27 mouse cellular contexts compared by ENCODE assay signal in genomic region chr11:9060484-9060883, GRCm38 (mm10). TPM values are rescaled to one million over a fixed set of nuclear protein-coding genes. Genes with fewer than 3 reads are reported as not detected.
A peak's percentile ranks its signal among the peaks of the same experiment; 100 is the strongest.
DNase-seq lines count a peak whose midpoint lies in the region; ATAC-seq and TF ChIP-seq lines count a peak whose summit lies in the region.
"Had no signal": no experiment of that assay in that cellular context is flagged by ENCODE, and none has a peak within 500 bp of the region (broad histone marks: within the 10 kb centered on the region; RNA-seq: fewer than 3 reads in every experiment).

No protein-coding gene starts in this region.

- ATAC-seq in forebrain, embryonic 14.5 days, result no peak
- no peak for ATAC-seq in forebrain, embryonic 11.5 days (replicated peaks; ENCODE audit: low FRiP score)
- ATAC-seq in stomach, embryonic 15.5 days (ENCODE audit: insufficient read depth, low FRiP score, low read depth), result peak; percentile 63; the same call in 1 of the 2 replicates
- no peak for ATAC-seq in stomach, postnatal 0 days (ENCODE audit: low FRiP score, low TSS enrichment)
- peak; percentile 24 to 25 for ATAC-seq in hematopoietic stem cell, adult 5-6 weeks (replicated peaks in 1 of 2; ENCODE audit: insufficient read depth in 1 of 2, low FRiP score in 2 of 2, low TSS enrichment in 1 of 2, low read depth in 1 of 2, poor library complexity in 2 of 2, severe bottlenecking in 2 of 2)
- ATAC-seq: activated CD4-positive, CD25-positive, alpha-beta regulatory T cell, adult 4 months; CD4-positive, CD25-positive, alpha-beta regulatory T cell, adult 4 months; forebrain, embryonic 15.5 days; intestine, embryonic 16.5 days; Patski had no signal

- H3K36me3 ChIP-seq in forebrain, embryonic 14.5 days (ENCODE audit: control insufficient read depth, insufficient read depth, low read length), result no peaks in the 10 kb centered on the region
- H3K36me3 ChIP-seq in forebrain, embryonic 11.5 days (ENCODE audit: control insufficient read depth, insufficient read depth, low read length), result no peaks in the 10 kb centered on the region
- no peaks in the 10 kb centered on the region for H3K36me3 ChIP-seq in stomach, embryonic 15.5 days
- H3K36me3 ChIP-seq in stomach, postnatal 0 days (ENCODE audit: control insufficient read depth, insufficient read depth, low read length), result no peaks in the 10 kb centered on the region
- H3K36me3 ChIP-seq: embryonic facial prominence, embryonic 13.5 days; forebrain, embryonic 15.5 days; heart, embryonic 15.5 days; hindbrain, embryonic 10.5 days; hindbrain, embryonic 15.5 days had no signal

- no peaks in the 10 kb centered on the region for H3K4me1 ChIP-seq in forebrain, embryonic 14.5 days (ENCODE audit: control insufficient read depth, insufficient read depth, low read length)
- H3K4me1 ChIP-seq in forebrain, embryonic 11.5 days (replicated peaks; ENCODE audit: control insufficient read depth, insufficient read depth, low read length), result no peaks in the 10 kb centered on the region
- no peaks in the 10 kb centered on the region for H3K4me1 ChIP-seq in stomach, embryonic 15.5 days
- no peaks in the 10 kb centered on the region for H3K4me1 ChIP-seq in stomach, postnatal 0 days (replicated peaks; ENCODE audit: control insufficient read depth, insufficient read depth)
- H3K4me1 ChIP-seq: embryonic facial prominence, embryonic 13.5 days; forebrain, embryonic 15.5 days; heart, embryonic 15.5 days; hindbrain, embryonic 10.5 days; hindbrain, embryonic 15.5 days had no signal

- H3K9me3 ChIP-seq in forebrain, embryonic 14.5 days (replicated peaks; ENCODE audit: control insufficient read depth, low read length), result no peaks in the 10 kb centered on the region
- no peaks in the 10 kb centered on the region for H3K9me3 ChIP-seq in forebrain, embryonic 11.5 days (ENCODE audit: control insufficient read depth, low read length)
- no peaks in the 10 kb centered on the region for H3K9me3 ChIP-seq in stomach, embryonic 15.5 days
- no peaks in the 10 kb centered on the region for H3K9me3 ChIP-seq in stomach, postnatal 0 days (ENCODE audit: control insufficient read depth, low read length)
- H3K9me3 ChIP-seq: embryonic facial prominence, embryonic 13.5 days; forebrain, embryonic 15.5 days; heart, embryonic 15.5 days; hindbrain, embryonic 10.5 days; hindbrain, embryonic 15.5 days had no signal

- H3K4me2 ChIP-seq in forebrain, embryonic 14.5 days (ENCODE audit: low read length), result no peak overlapping the region
- no peak overlapping the region for H3K4me2 ChIP-seq in forebrain, embryonic 11.5 days (ENCODE audit: low read depth, low read length, severe bottlenecking)
- H3K4me2 ChIP-seq in stomach, embryonic 15.5 days, result no peak overlapping the region
- no peak overlapping the region for H3K4me2 ChIP-seq in stomach, postnatal 0 days (replicated peaks; ENCODE audit: low read depth)
- H3K4me2 ChIP-seq: embryonic facial prominence, embryonic 13.5 days; forebrain, embryonic 15.5 days; heart, embryonic 11.5 days; heart, embryonic 15.5 days; hindbrain, embryonic 15.5 days had no signal

- TF ChIP-seq EP300 in stomach, postnatal 0 days (optimal IDR thresholded peaks at IDR 0.05), result no peak

- DNase-seq in forebrain, embryonic 14.5 days (ENCODE audit: low spot score), result peak; percentile 3
- DNase-seq in forebrain, embryonic 11.5 days (ENCODE audit: low spot score), result no peak
- no peak for DNase-seq in stomach, postnatal 0 days (ENCODE audit: low spot score)
- DNase-seq in cerebellum, postnatal 10 days, result no peak
- no peak for DNase-seq in spleen, adult 18-20 months
- no peak for DNase-seq in left cerebral cortex, postnatal 10 days (ENCODE audit: extremely low spot score in 1 of 2, low spot score in 2 of 2)
- DNase-seq: adrenal gland, postnatal 14 days; B cell, adult 2 months; cerebellum, adult 2 months; cerebellum, postnatal 14 days; gastrocnemius, postnatal 10 days; heart, adult 18-20 months; heart, postnatal 14 days had no signal

- intact Hi-C loops in left cerebral cortex, postnatal 10 days (cut with DNase I), result no loop called here

- H3K27me3 ChIP-seq in forebrain, embryonic 14.5 days (replicated peaks; ENCODE audit: control insufficient read depth, insufficient read depth, low read length), result no peaks in the 10 kb centered on the region
- H3K27me3 ChIP-seq in forebrain, embryonic 11.5 days (ENCODE audit: control insufficient read depth, insufficient read depth, low read length), result no peaks in the 10 kb centered on the region
- no peaks in the 10 kb centered on the region for H3K27me3 ChIP-seq in stomach, embryonic 15.5 days (replicated peaks)
- no peaks in the 10 kb centered on the region for H3K27me3 ChIP-seq in stomach, postnatal 0 days (ENCODE audit: control insufficient read depth, insufficient read depth, low read length)
- H3K27me3 ChIP-seq: embryonic facial prominence, embryonic 13.5 days; forebrain, embryonic 15.5 days; heart, embryonic 15.5 days; hindbrain, embryonic 15.5 days; Patski had no signal

- TF ChIP-seq CTCF in stomach, postnatal 0 days (IDR thresholded peaks at IDR 0.05; ENCODE audit: low read depth), result no peak

- no peak overlapping the region for H3K4me3 ChIP-seq in forebrain, embryonic 14.5 days (ENCODE audit: low read depth, low read length)
- no peak overlapping the region for H3K4me3 ChIP-seq in forebrain, embryonic 11.5 days (ENCODE audit: low read depth, low read length)
- no peak overlapping the region for H3K4me3 ChIP-seq in stomach, embryonic 15.5 days (replicated peaks)
- no peak overlapping the region for H3K4me3 ChIP-seq in stomach, postnatal 0 days (ENCODE audit: low read depth, low read length)
- H3K4me3 ChIP-seq: embryonic facial prominence, embryonic 13.5 days; forebrain, embryonic 15.5 days; heart, embryonic 15.5 days; hindbrain, embryonic 10.5 days; hindbrain, embryonic 15.5 days had no signal

- no peak overlapping the region for H3K27ac ChIP-seq in forebrain, embryonic 14.5 days (ENCODE audit: low read depth, low read length)
- H3K27ac ChIP-seq in forebrain, embryonic 11.5 days (ENCODE audit: low read depth, low read length), result no peak overlapping the region
- no peak overlapping the region for H3K27ac ChIP-seq in stomach, embryonic 15.5 days
- no peak overlapping the region for H3K27ac ChIP-seq in stomach, postnatal 0 days (replicated peaks)
- H3K27ac ChIP-seq: embryonic facial prominence, embryonic 13.5 days; forebrain, embryonic 15.5 days; heart, embryonic 15.5 days; hindbrain, embryonic 10.5 days; hindbrain, embryonic 15.5 days had no signal

- no peak overlapping the region for H3K9ac ChIP-seq in forebrain, embryonic 14.5 days (ENCODE audit: low read length)
- H3K9ac ChIP-seq in forebrain, embryonic 11.5 days (ENCODE audit: low read length), result no peak overlapping the region
- no peak overlapping the region for H3K9ac ChIP-seq in stomach, embryonic 15.5 days
- H3K9ac ChIP-seq in stomach, postnatal 0 days (ENCODE audit: low read length), result no peak overlapping the region
- H3K9ac ChIP-seq: embryonic facial prominence, embryonic 13.5 days; forebrain, embryonic 15.5 days; heart, embryonic 15.5 days; hindbrain, embryonic 15.5 days had no signal

- WGBS in forebrain, embryonic 14.5 days, result 70% methylated on average over 5 of the region's 5 CpGs
- WGBS in forebrain, embryonic 11.5 days, result 70% methylated on average over 5 of the region's 5 CpGs
- WGBS in stomach, embryonic 15.5 days, result 42% methylated on average over 5 of the region's 5 CpGs
- 31% methylated on average over 5 of the region's 5 CpGs for WGBS in stomach, postnatal 0 days

RNA-seq across cellular contexts. Expression of gene Sun3, which starts 11.7 kb away (rescaled TPM):
- polyA plus RNA-seq in forebrain, embryonic 14.5 days (2014; fragmentation: Nextera tagmentation; extraction: Ambion mirVana), result 0.19 TPM in 2 replicates
- polyA plus RNA-seq in forebrain, embryonic 11.5 days (2014; fragmentation: Nextera tagmentation; extraction: Ambion mirVana), result not detected in 2 replicates
- 0.22 TPM in 2 replicates for polyA plus RNA-seq in stomach, embryonic 15.5 days (2015; fragmentation: Nextera tagmentation; extraction: Ambion mirVana)
- polyA plus RNA-seq in stomach, postnatal 0 days (2015; fragmentation: Nextera tagmentation; extraction: Ambion mirVana), result 2.4 and 2.6 TPM in 2 replicates
- total RNA-seq in hematopoietic stem cell, adult 5-6 weeks (2017), result not detected in 2 replicates
- under 1 TPM; 0.30 TPM for total RNA-seq in left cerebral cortex, postnatal 10 days (2021)
- total RNA-seq: adrenal gland, adult 18-20 months; adrenal gland, postnatal 14 days; gastrocnemius, postnatal 10 days; MEL had no signal
- polyA plus RNA-seq: activated CD4-positive, CD25-positive, alpha-beta regulatory T cell, adult 4 months; CD4-positive, CD25-positive, alpha-beta regulatory T cell, adult 4 months; cerebellum, adult 2 months; forebrain, embryonic 15.5 days; heart, embryonic 11.5 days; hindbrain, embryonic 10.5 days had no signal

RNA-seq across cellular contexts. Expression of gene Gm11992, which starts 12.1 kb away (rescaled TPM):
- 1.0 and 1.2 TPM in 2 replicates for polyA plus RNA-seq in forebrain, embryonic 14.5 days (2014; fragmentation: Nextera tagmentation; extraction: Ambion mirVana)
- 0.32 and 0.52 TPM in 2 replicates for polyA plus RNA-seq in forebrain, embryonic 11.5 days (2014; fragmentation: Nextera tagmentation; extraction: Ambion mirVana)
- 0.92 and 1.2 TPM in 2 replicates for polyA plus RNA-seq in stomach, embryonic 15.5 days (2015; fragmentation: Nextera tagmentation; extraction: Ambion mirVana)
- 3.7 and 3.8 TPM in 2 replicates for polyA plus RNA-seq in stomach, postnatal 0 days (2015; fragmentation: Nextera tagmentation; extraction: Ambion mirVana)
- total RNA-seq in hematopoietic stem cell, adult 5-6 weeks (2017), result 1.1 and 1.8 TPM in 2 replicates
- total RNA-seq in left cerebral cortex, postnatal 10 days (2021), result under 1 TPM; 0.61 to 0.73 TPM
- total RNA-seq: adrenal gland, postnatal 14 days; gastrocnemius, postnatal 10 days; MEL had no signal
- polyA plus RNA-seq: activated CD4-positive, CD25-positive, alpha-beta regulatory T cell, adult 4 months had no signal

RNA-seq across cellular contexts. Expression of gene Hus1, which starts 49.5 kb away (rescaled TPM):
- 9.8 and 11.6 TPM in 2 replicates for polyA plus RNA-seq in forebrain, embryonic 14.5 days (2014; fragmentation: Nextera tagmentation; extraction: Ambion mirVana)
- 24.6 and 29.1 TPM in 2 replicates for polyA plus RNA-seq in forebrain, embryonic 11.5 days (2014; fragmentation: Nextera tagmentation; extraction: Ambion mirVana)
- 15.5 TPM in 2 replicates for polyA plus RNA-seq in stomach, embryonic 15.5 days (2015; fragmentation: Nextera tagmentation; extraction: Ambion mirVana)
- 5.1 and 5.8 TPM in 2 replicates for polyA plus RNA-seq in stomach, postnatal 0 days (2015; fragmentation: Nextera tagmentation; extraction: Ambion mirVana)
- 18.7 and 22.3 TPM in 2 replicates for total RNA-seq in hematopoietic stem cell, adult 5-6 weeks (2017)
- total RNA-seq in left cerebral cortex, postnatal 10 days (2021), result 10 to 100 TPM in 1 of 2 experiments, 1 to 10 TPM in 1; 8.9 to 13.5 TPM

RNA-seq across cellular contexts. Expression of gene Upp1, which starts 57.4 kb away (rescaled TPM):
- 1.4 and 3.0 TPM in 2 replicates for polyA plus RNA-seq in forebrain, embryonic 14.5 days (2014; fragmentation: Nextera tagmentation; extraction: Ambion mirVana)
- polyA plus RNA-seq in forebrain, embryonic 11.5 days (2014; fragmentation: Nextera tagmentation; extraction: Ambion mirVana), result 2.3 and 5.0 TPM in 2 replicates
- 10.0 and 10.5 TPM in 2 replicates for polyA plus RNA-seq in stomach, embryonic 15.5 days (2015; fragmentation: Nextera tagmentation; extraction: Ambion mirVana)
- polyA plus RNA-seq in stomach, postnatal 0 days (2015; fragmentation: Nextera tagmentation; extraction: Ambion mirVana), result 18.7 and 18.8 TPM in 2 replicates
- 9.8 and 14.5 TPM in 2 replicates for total RNA-seq in hematopoietic stem cell, adult 5-6 weeks (2017)
- 1 to 10 TPM; 1.2 to 1.4 TPM for total RNA-seq in left cerebral cortex, postnatal 10 days (2021)
- polyA plus RNA-seq: CD4-positive, CD25-positive, alpha-beta regulatory T cell, adult 4 months had no signal

Comparison
In these comparisons a context has a peak if more than half of its experiments do, and no peak if none do; other contexts are left out.
1. ATAC-seq: peak in stomach, embryonic 15.5 days (single experiment) and hematopoietic stem cell, adult 5-6 weeks (2 of 2); none in forebrain, embryonic 14.5 days (single experiment), forebrain, embryonic 11.5 days (single experiment) and stomach, postnatal 0 days (single experiment).